Mouse (Mus musculus) megakaryocyte, embryonic 14.5 days (primary cell): ENCODE measurements around the gene Olfr1340. TPM values are rescaled to one million over a fixed set of nuclear protein-coding genes. Genes with fewer than 3 reads are reported as not detected.

ENCODE experiments used
- H3K27me3 ChIP-seq: replicated peaks from 2 replicates; pipeline ENCODE3; 2012; ENCODE audit warnings: inconsistent platforms
- H3K36me3 ChIP-seq: replicated peaks from 2 replicates; pipeline ENCODE3; 2012; ENCODE audit warnings: low read length, inconsistent platforms, mixed read lengths
- H3K4me1 ChIP-seq: 2 replicates; pipeline ENCODE4 v1.6.1; 2012; ENCODE audit warnings: inconsistent platforms
- H3K4me3 ChIP-seq: replicated peaks from 2 replicates; pipeline ENCODE3; 2012; ENCODE audit warnings: moderate library complexity, mild to moderate bottlenecking, inconsistent platforms
- H3K9me3 ChIP-seq: 2 replicates; pipeline ENCODE4 v1.6.1; 2012; ENCODE audit warnings: inconsistent platforms
- FLI1 ChIP-seq: IDR thresholded peaks from 2 replicates; pipeline ENCODE4 v1.6.1; 2012; ENCODE audit warnings: low read length, inconsistent platforms, mixed read lengths
- GATA1 ChIP-seq: IDR thresholded peaks from 3 replicates; pipeline ENCODE4 v1.6.1; 2012; ENCODE audit warnings: mixed read lengths, low read length, inconsistent platforms, borderline replicate concordance
- polyA plus RNA-seq: library from polyadenylated mRNA; stranded (reverse); fragments of >175 nt; gene quantifications from 2 replicates; pipeline ENCODE4 v1.2.3, GENCODE M21; 2012; ENCODE audit warnings: low replicate concordance; ENCODE audit not compliant: insufficient read depth

The Olfr1340 gene
- polyA plus RNA-seq, 1 experiment: not detected

- Histone ChIP-seq H3K36me3 (no peaks in the 10 kb centered on the region), H3K9me3 (peaks cover 17% of the 10 kb centered on the region), H3K27me3 (peaks cover 31% of the 10 kb centered on the region), H3K4me1 (no peaks in the 10 kb centered on the region), H3K4me3 (no peak overlapping the region)
- TF ChIP-seq FLI1: no peak
- no peak for TF ChIP-seq GATA1
Observed at GRCm38 (mm10) chr4:118740988-118741698, 21.2 kb downstream of the Olfr1340 start.

GRCm38 (mm10) chr4:118741881-118742280 is 21.9 kb downstream of the Olfr1340 start:
- TF ChIP-seq FLI1 (no peak), GATA1 (no peak)
- Histone ChIP-seq H3K27me3 (peaks cover 31% of the 10 kb centered on the region), H3K9me3 (peaks cover 24% of the 10 kb centered on the region), H3K4me3 (no peak overlapping the region), H3K4me1 (no peaks in the 10 kb centered on the region), H3K36me3 (no peaks in the 10 kb centered on the region)

- Histone ChIP-seq H3K27me3 (peaks cover 2% of the 10 kb centered on the region), H3K9me3 (no peaks in the 10 kb centered on the region), H3K4me3 (no peak within 1 kb of the TSS), H3K36me3 (no peaks in the 10 kb centered on the region), H3K4me1 (no peaks in the 10 kb centered on the region)
- no peak for TF ChIP-seq GATA1
- TF ChIP-seq FLI1: no peak
Observed at GRCm38 (mm10) chr4:118758637-118759036, 38.7 kb downstream of the Olfr1340 start, which contains the start of gene Olfr1338. Gene Olfr1338 (minus strand): TSS chr4:118758737.

Other genes starting within 250 kb of the Olfr1340 start
- gene Tie1, start 230.1 kb upstream of the Olfr1340 start, polyA plus RNA-seq: 32.0 and 48.6 TPM in 2 replicates
- gene 2610528J11Rik, start 193.1 kb upstream of the Olfr1340 start, polyA plus RNA-seq: 64.9 and 160 TPM in 2 replicates
- gene Tmem125, start 176.1 kb upstream of the Olfr1340 start, polyA plus RNA-seq: 0.22 TPM in 1 of 2 replicates, not detected in the other
- not detected in 2 replicates for gene Cfap57, start 99.4 kb upstream of the Olfr1340 start, polyA plus RNA-seq
- gene Ebna1bp2, start 99.3 kb upstream of the Olfr1340 start, polyA plus RNA-seq: 1.1 and 21.0 TPM in 2 replicates
- 0.08 TPM in 1 of 2 replicates, not detected in the other for gene Olfr62, start 61.2 kb upstream of the Olfr1340 start, polyA plus RNA-seq
- not detected in 2 replicates for gene Olfr1342, start 27.4 kb upstream of the Olfr1340 start, polyA plus RNA-seq
- gene Olfr1341, start 16.6 kb upstream of the Olfr1340 start, polyA plus RNA-seq: not detected in 2 replicates
- gene Olfr1339, start 12.0 kb downstream of the Olfr1340 start, polyA plus RNA-seq: not detected in 2 replicates
- 0.03 TPM in 1 of 2 replicates, not detected in the other for gene Olfr1338, start 38.6 kb downstream of the Olfr1340 start, polyA plus RNA-seq
- gene Olfr1337, start 62.4 kb downstream of the Olfr1340 start, polyA plus RNA-seq: not detected in 2 replicates
- gene Olfr1335, start 89.8 kb downstream of the Olfr1340 start, polyA plus RNA-seq: not detected in 2 replicates
- gene Olfr1333, start 116.1 kb downstream of the Olfr1340 start, polyA plus RNA-seq: not detected in 2 replicates
- gene Olfr1331, start 144.5 kb downstream of the Olfr1340 start, polyA plus RNA-seq: not detected in 2 replicates
- not detected in 2 replicates for gene Olfr1330, start 168.5 kb downstream of the Olfr1340 start, polyA plus RNA-seq
- not detected in 2 replicates for gene Olfr1329, start 197.3 kb downstream of the Olfr1340 start, polyA plus RNA-seq
- gene Olfr1328, start 218.5 kb downstream of the Olfr1340 start, polyA plus RNA-seq: 0.32 TPM in 1 of 2 replicates, not detected in the other
- gene Lao1, start 241.4 kb downstream of the Olfr1340 start, polyA plus RNA-seq: not detected in 2 replicates